8 mouse cellular contexts compared by ENCODE assay signal in the genomic region with DNA sequence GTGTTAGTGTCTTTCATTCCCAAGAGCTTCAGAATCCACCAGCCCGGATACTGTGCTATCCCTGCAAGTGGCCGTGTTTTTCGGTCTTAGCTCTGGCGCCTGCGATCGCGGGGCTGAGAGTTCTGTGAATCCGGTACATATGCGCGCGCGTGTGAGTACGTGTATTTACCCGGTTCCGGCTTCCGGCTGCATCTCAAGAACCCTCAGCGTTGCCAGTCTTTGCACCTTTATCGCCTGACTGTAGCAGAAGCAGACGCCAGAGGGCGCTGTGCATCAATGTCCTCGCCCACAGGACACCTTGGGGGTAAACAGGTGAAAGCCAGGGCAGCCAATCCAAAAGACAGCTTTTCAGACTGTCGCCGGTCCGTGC. TPM values are rescaled to one million over a fixed set of nuclear protein-coding genes. Genes with fewer than 3 reads are reported as not detected.
A peak's percentile ranks its signal among the peaks of the same experiment; 100 is the strongest.
DNase-seq lines count a peak whose midpoint lies in the region; ATAC-seq and TF ChIP-seq lines count a peak whose summit lies in the region.

No protein-coding gene starts in this region.

- TF ChIP-seq POLR2A in limb, embryonic 14.5 days (IDR thresholded peaks at IDR 0.05; ENCODE audit: borderline replicate concordance, extremely low read depth, insufficient read depth, insufficient read length), result no peak

- H3K9me3 ChIP-seq in limb, embryonic 14.5 days (ENCODE audit: control insufficient read depth, low read length), result no peaks in the 10 kb centered on the region
- no peaks in the 10 kb centered on the region for H3K9me3 ChIP-seq in midbrain, embryonic 16.5 days (replicated peaks; ENCODE audit: control insufficient read depth, low read length, poor library complexity, severe bottlenecking)

- H3K4me2 ChIP-seq in limb, embryonic 14.5 days (replicated peaks; ENCODE audit: low read depth, low read length, severe bottlenecking), result peak overlapping the region; percentile 47
- peak overlapping the region; percentile 81 for H3K4me2 ChIP-seq in midbrain, embryonic 16.5 days (ENCODE audit: low read length)

- H3K4me1 ChIP-seq in limb, embryonic 14.5 days (ENCODE audit: control insufficient read depth, insufficient read depth, low read length), result peaks cover 11% of the 10 kb centered on the region; the same call in 1 of the 2 replicates
- H3K4me1 ChIP-seq in midbrain, embryonic 16.5 days (ENCODE audit: control insufficient read depth, insufficient read depth, low read length), result peaks cover 23% of the 10 kb centered on the region

- H3K27me3 ChIP-seq in limb, embryonic 14.5 days (ENCODE audit: control insufficient read depth, insufficient read depth, low read length), result peaks cover 89% of the 10 kb centered on the region
- peaks cover 12% of the 10 kb centered on the region for H3K27me3 ChIP-seq in midbrain, embryonic 16.5 days (ENCODE audit: control insufficient read depth, insufficient read depth, low read depth, low read length)

- peak overlapping the region; percentile 33 for H3K4me3 ChIP-seq in limb, embryonic 14.5 days (replicated peaks; ENCODE audit: low read length)
- H3K4me3 ChIP-seq in midbrain, embryonic 16.5 days (ENCODE audit: low read depth, low read length), result peak overlapping the region; percentile 67

- peak; percentile 34 for DNase-seq in ovary, postnatal 14 days (ENCODE audit: low spot score)
- no peak for DNase-seq in ovary, adult 18-20 months (ENCODE audit: low spot score)
- DNase-seq in cerebellum, postnatal 14 days, result peak; percentile 96
- peak; percentile 79 to 85 for DNase-seq in frontal cortex, postnatal 36 days (ENCODE audit: low spot score in 2 of 2)
- peak; percentile 36 to 69 for DNase-seq in kidney, adult 8-10 months
- peak; percentile 48 for DNase-seq in limb, embryonic 14.5 days (ENCODE audit: low spot score)
- DNase-seq in thymus, postnatal 36 days, result peak; percentile 8 to 16

- ATAC-seq in limb, embryonic 14.5 days (ENCODE audit: low FRiP score, low read depth), result no peak
- ATAC-seq in midbrain, embryonic 16.5 days, result peak; percentile 63

- no peak overlapping the region; the same call in 1 of the 2 replicates for H3K9ac ChIP-seq in limb, embryonic 14.5 days (ENCODE audit: low read depth, low read length, severe bottlenecking)
- peak overlapping the region; percentile 80 for H3K9ac ChIP-seq in midbrain, embryonic 16.5 days (ENCODE audit: low read depth, low read length)

- no peaks in the 10 kb centered on the region for H3K36me3 ChIP-seq in limb, embryonic 14.5 days (ENCODE audit: control insufficient read depth, insufficient read depth, low read length)
- no peaks in the 10 kb centered on the region for H3K36me3 ChIP-seq in midbrain, embryonic 16.5 days (ENCODE audit: control insufficient read depth, insufficient read depth, low read length)

- 0% methylated on average over 24 of the region's 24 CpGs for WGBS in limb, embryonic 14.5 days
- under 1% methylated on average over 24 of the region's 24 CpGs for WGBS in midbrain, embryonic 16.5 days

- no peak overlapping the region for H3K27ac ChIP-seq in limb, embryonic 14.5 days (replicated peaks; ENCODE audit: low read depth, low read length)
- peak overlapping the region; percentile 86 for H3K27ac ChIP-seq in midbrain, embryonic 16.5 days (ENCODE audit: low read length)

RNA-seq across cellular contexts. Expression of a gene that starts 3.1 kb away (rescaled TPM):
- 1.4 and 1.8 TPM in 2 replicates for polyA plus RNA-seq in limb, embryonic 14.5 days (2012; rRNA removed)
- polyA plus RNA-seq in limb, embryonic 14.5 days (2014; fragmentation: Nextera tagmentation; extraction: Ambion mirVana), result 1.7 and 2.0 TPM in 2 replicates
- polyA plus RNA-seq in midbrain, embryonic 16.5 days (2015; fragmentation: Nextera tagmentation; extraction: Ambion mirVana), result 82.4 and 92.6 TPM in 2 replicates

Comparison
In these comparisons a context has a peak if more than half of its experiments do, and no peak if none do; other contexts are left out.
1. RNA of a gene that starts 3.1 kb away (polyA plus RNA-seq): 82.4 to 92.6 TPM in midbrain, embryonic 16.5 days; 1.4 to 2.0 TPM in limb, embryonic 14.5 days; every median in the first group is over 10 times any median in the second.